Mouse (Mus musculus) embryonic stem cell, embryonic (primary cell): ENCODE measurements at regions not wholly inside any gene's neighbourhood (a gene's known extent, or its start where the extent isn't known, plus 50 kb on each side); places are given as distances from the start of the nearest gene placed in this dataset.

Experiments used
- CTCF ChIA-PET, 4 experiments: fragments of 300-600 bp in 2 of 4; fragments of 350-600 bp in 2 of 4; sonication (Branson Sonifier 250); formaldehyde crosslinking; loops; one replicate each; lab custom pipeline; 2022; ENCODE audit warnings: inconsistent platforms in 2 of 4; lab: Charles Lee
- POLR2A ChIA-PET, 4 experiments: fragments of 300-600 bp in 2 of 4; fragments of 350-600 bp in 2 of 4; sonication (Branson Sonifier 250); formaldehyde crosslinking; loops; one replicate each; lab custom pipeline; 2022; ENCODE audit warnings: antibody characterized with exemption in 4 of 4, inconsistent platforms in 1 of 4; lab: Charles Lee

DNA sequence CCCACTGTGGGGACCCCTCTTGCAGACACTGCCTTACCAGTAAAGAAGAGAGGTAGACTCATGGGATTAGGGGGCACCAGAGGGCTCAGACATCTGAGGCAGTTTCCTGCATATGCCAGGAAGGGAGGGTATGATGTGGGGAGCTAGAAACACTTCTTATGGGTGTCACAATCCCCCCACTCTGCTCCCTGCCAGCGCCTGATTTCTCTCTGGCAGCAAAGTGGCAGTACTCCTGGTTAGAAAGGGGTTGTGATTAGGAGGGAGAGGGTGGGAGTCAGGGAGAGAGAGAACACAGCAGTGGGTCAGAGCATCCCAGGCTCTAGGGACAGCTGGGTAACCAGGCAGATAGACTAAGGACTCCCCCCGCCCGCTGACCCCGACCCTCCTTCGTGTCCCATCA is 167.6 kb upstream of the Csf3r start:
- ChIA-PET CTCF (interaction anchor here in 1 of 4 experiments (0.6 kb wide), 1 partner anchor 90 kb away, joined by 6 read pairs; no protein-coding TSS in a partner anchor), POLR2A (interaction anchor here in 1 of 4 experiments (1.1 kb wide), 1 partner anchor 15 kb away, joined by 3 read pairs; no protein-coding TSS in a partner anchor)

DNA sequence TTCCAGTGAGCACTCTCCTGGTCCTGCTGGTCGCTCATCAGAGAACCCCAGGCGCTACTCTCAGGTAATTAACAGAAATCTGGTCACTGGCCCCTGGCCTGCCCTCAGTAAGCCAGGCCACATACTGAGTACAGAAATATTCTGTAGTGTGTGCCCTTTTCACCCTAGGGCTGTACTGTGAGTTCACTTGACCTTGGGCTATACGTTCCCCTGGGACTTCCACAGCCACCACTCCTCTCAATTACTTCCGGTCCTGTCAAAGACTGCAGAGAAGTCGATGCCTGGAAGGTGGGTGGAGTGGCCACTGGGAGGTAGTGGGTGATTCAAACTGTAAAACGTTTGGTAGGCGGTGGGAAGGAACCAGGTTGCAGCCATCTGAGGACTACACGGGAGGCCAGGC is 159.3 kb upstream of the Csf3r start:
- CTCF ChIA-PET, result interaction anchor here in 1 of 4 experiments (1.0 to 1.1 kb wide), 2 partner anchors 14 to 98 kb away, joined by 3 read pairs; no protein-coding TSS in a partner anchor
- POLR2A ChIA-PET, result interaction anchor here in 3 of 4 experiments (0.5 to 1.3 kb wide), 4 partner anchors 13 to 323 kb away, joined by 3 to 6 read pairs (median 4); no protein-coding TSS in a partner anchor

DNA sequence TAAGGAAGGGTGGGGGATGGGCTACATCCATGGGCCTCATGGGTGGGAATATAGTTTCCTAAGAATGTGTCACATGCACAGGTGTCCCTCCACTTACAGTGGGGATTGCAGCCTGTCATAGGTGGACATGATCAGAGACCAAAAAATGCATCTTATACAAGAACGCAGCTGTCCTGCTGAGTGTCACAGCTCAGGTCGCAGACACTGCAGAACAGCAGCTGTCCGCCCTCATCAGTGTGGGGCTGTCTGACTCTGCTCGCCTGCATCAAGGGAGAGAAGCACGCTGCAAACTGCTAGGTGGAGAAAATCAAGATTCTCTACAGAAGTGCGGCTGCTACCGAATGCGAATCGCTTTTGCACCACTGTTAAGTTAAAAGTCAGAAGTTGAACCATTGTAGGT is 158.6 kb upstream of the Csf3r start:
- ChIA-PET POLR2A (interaction anchor here in 3 of 4 experiments (0.5 to 0.6 kb wide), 3 partner anchors 12 to 323 kb away, joined by 3 to 5 read pairs (median 3); no protein-coding TSS in a partner anchor), CTCF (interaction anchor here in 2 of 4 experiments (0.9 to 1.2 kb wide), 4 partner anchors 15 to 97 kb away, joined by 3 read pairs; no protein-coding TSS in a partner anchor)

DNA sequence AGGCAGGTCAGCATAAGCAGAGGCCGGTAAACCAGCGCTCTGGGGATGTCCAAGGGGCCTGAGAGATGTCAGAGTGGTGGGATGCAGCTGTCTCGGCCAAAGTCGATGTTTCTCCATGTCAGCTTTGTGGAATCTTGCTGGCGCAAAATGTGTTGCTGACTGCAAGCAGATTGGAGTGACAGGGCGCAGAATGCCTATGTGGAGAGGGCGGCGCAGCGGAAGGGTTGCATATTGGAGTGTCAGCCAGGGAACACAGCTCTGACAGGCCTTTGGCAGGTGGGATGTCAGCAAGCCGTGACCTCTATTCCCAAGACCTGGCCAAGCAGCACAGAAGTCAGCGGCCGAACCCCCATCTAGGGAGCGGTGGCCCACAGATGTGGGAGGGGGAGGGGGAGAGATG is 153.1 kb upstream of the Csf3r start:
- ChIA-PET POLR2A (interaction anchor here in 1 of 4 experiments (0.6 kb wide), 1 partner anchor 53 kb away, joined by 3 read pairs; no protein-coding TSS in a partner anchor), CTCF (no interaction called here)

DNA sequence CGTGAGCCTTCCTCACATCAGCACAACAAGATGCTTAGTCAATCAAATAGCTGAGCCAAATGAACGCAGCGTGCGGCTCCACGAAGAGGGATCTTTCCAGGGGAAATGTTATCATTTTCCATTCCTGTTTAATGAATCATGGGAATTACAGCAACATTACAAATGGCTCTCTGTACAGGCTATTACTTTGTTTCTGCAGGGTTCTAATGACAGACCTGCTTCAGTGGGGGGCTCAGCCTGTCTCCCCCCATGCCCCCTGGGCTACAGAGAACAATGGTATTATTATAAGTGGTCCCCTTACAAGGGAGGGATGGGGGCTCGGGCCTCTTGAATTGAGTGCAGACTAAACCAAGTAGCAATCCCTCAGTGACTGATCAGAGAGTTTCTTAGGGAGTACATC is 144.3 kb upstream of the Csf3r start:
- CTCF ChIA-PET, result no interaction called here

DNA sequence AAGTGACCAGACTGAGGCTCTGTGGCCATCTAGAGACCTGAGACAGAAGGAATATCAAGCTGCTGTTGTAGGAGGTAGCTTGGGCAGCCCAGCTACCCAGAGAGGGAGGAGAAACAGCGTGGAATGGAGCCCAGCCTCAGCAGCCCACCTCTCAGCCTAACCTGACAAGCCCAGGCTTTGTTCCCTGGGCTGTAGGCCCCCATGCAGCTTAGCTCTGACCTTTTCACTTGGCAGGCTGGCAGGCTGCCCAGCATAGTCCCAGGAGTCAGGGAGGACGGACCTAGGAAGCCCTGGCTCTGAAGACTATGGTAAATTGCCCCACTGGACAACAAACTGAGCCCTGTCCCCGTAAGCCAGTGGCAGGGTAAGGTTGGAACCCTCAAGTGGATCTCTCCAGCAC is 141.8 kb upstream of the Csf3r start:
- ChIA-PET CTCF (no interaction called here), POLR2A (interaction anchor here in 1 of 4 experiments (0.6 kb wide), 1 partner anchor 540 kb away, joined by 3 read pairs; no protein-coding TSS in a partner anchor)

More for the DNA sequence above, 144.3 kb upstream of the Csf3r start:
- POLR2A ChIA-PET, result no interaction called here

DNA sequence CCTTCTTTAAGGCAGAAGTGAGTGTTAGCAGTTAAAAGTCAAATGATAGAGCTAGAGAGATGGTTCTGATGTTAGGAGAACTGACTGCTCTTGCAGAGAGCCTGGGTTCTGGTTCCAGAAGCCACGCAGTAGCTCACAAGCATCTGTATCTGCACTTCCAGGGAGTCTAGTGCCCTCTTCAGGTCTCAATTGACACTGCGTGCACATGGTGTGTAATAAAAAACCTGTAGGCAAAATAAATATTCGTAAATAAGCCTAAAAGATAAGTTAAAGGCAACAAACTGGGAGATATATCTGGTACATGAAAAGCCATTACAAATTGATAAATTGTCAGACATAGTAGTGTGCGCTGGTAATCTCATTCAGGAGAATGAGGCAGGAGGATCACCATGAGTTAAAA is 133.8 kb upstream of the Csf3r start:
- ChIA-PET CTCF (interaction anchor here (0.6 to 2.0 kb wide), 28 partner anchors 10 to 784 kb away, joined by 3 to 11 read pairs (median 4); no protein-coding TSS in a partner anchor), POLR2A (no interaction called here)

DNA sequence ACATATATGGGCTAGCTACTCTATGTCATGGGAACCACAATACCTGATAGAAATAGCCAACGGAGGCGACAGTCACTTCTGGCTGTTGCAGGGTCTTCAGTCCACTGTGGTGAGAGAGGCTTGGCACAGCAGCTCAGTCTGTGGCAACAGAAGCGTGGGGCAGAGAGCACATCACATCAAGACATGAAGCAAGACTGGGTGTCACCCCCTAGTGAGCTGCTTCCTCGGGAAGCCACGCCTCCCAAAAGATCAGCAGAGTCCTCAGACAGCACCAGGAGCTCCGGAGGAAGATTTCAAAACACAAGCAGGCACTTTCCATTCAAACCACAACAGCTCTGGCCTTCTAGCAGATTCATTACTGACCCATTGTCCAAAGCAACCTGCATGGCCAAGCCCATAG is 131.2 kb upstream of the Csf3r start:
- ChIA-PET POLR2A (interaction anchor here in 2 of 4 experiments (0.5 to 0.6 kb wide), 2 partner anchors 76 to 1304 kb away, joined by 3 to 4 read pairs; no protein-coding TSS in a partner anchor), CTCF (interaction anchor here (0.6 to 1.2 kb wide), 6 partner anchors 34 to 748 kb away, joined by 3 to 9 read pairs (median 3); no protein-coding TSS in a partner anchor)

DNA sequence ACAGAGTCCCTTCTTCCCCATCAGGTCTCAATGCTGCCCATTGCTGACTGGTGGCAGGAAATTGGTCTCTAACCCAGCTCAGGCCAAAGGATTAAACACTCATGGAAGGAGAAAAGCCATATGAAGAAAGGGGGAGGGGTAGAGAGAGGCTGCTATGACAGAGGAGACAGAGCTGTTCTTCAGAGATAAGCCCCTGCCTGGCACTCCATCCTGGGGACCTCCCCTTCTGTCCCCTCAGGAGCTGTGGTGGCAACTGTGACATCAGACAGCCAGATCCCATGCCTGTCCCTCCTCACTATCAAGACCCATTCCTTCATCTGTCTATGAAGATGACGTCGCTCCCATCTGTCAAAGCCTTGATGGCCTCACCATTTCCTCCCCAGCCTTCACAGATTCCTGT is 126.6 kb upstream of the Csf3r start:
- CTCF ChIA-PET, result interaction anchor here in 2 of 4 experiments (0.9 to 1.5 kb wide), 3 partner anchors 17 to 65 kb away, joined by 3 to 5 read pairs (median 3); no protein-coding TSS in a partner anchor
- POLR2A ChIA-PET, result interaction anchor here in 1 of 4 experiments (0.9 kb wide), 1 partner anchor 386 kb away, joined by 3 read pairs; no protein-coding TSS in a partner anchor

DNA sequence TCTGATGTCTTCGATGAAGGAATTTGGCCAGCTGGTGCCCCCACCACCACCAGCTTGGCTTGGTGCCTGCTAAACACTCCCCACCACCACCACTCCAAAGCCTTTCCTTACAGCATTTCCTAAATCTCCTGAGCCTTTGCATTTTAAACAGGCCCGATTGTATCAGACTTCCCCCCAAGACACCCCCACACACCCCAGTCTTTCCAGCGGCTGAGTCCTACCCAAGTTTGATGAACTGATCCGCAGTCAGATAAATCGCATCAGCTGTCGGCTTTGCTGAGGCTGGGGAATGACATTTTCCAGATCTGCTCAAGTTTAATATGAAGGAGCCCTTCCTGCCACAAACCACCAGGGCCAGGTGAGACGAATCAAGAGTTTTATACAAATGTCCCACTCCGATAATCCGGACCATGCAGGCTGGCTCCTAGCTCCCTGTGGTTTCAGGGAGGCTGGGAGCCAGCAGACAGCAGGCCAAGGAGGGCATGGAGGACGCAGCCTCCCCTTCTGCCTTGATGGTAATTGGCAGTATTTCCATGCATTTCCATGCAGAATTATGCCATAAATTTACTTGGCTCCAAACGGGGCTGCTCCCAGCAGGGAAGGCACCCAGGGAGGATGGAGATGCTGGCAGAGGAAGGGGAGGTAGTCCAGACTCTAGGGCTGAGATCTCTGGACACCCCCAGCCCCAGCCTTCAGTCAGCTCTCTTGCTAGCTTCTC is 125.6 kb upstream of the Csf3r start:
- CTCF ChIA-PET, result interaction anchor here in 2 of 4 experiments (0.6 to 0.7 kb wide), 2 partner anchors 19 to 92 kb away, joined by 3 to 5 read pairs; no protein-coding TSS in a partner anchor
- POLR2A ChIA-PET, result interaction anchor here in 2 of 4 experiments (0.6 to 1.0 kb wide), 3 partner anchors 13 to 387 kb away, joined by 3 read pairs; no protein-coding TSS in a partner anchor

DNA sequence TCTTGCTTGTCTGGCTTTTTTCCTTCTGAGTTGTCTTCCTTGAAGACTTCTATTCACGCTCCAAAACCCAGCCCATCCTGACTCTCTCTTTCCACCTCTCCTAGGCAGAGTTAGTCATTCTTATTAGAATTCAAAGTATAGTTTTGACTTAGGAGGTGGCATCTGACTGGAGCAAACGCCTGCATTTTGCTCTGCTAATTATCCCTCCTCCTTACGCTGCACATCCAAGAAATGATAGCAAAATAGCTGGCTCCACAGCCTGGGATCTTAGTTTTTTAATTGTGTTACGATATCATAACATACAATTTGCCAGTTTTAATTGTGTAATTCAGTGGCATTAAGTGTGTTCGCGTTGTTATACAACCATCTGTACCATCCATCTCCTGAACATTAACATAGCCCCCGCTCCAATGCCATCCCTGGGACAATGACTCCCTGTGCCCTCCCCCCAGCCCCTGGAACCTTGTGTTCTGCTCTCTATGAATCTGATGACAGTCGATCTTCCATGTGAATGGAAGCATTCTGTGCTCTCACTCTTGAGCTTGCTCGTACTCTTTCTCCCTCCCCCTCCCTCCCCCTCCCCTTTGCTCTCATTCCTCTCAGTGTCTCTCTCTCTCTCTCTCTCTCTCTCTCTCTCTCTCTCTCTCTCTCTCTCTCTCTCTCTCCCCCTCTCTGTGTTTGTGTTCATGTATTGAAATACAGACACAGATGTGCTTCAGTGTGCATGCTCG is 122.6 kb upstream of the Csf3r start:
- ChIA-PET CTCF (interaction anchor here in 3 of 4 experiments (0.6 to 1.7 kb wide), 5 partner anchors 11 to 61 kb away, joined by 3 to 5 read pairs (median 4); no protein-coding TSS in a partner anchor), POLR2A (interaction anchor here in 1 of 4 experiments (0.6 kb wide), 1 partner anchor 46 kb away, joined by 5 read pairs; no protein-coding TSS in a partner anchor)

DNA sequence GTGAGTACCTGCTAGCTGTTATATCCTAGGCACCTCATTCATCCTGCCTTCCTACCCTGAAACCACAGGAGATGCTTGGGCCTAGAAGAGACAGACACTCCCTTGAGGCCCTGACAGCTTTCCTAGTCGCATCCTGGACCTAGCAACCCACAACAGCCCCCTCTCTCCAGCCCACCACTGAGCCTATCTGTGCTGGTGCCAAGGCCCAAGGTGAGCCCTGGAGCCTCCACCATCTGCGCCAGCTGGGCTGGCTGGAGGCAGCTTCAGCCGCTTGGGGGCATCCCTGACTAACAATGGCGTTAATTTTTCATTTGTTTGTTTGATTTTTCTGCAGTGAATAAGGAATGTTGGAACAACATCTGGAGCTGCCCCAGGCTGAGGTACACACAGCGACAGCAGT is 118.1 kb upstream of the Csf3r start:
- ChIA-PET POLR2A (no interaction called here), CTCF (interaction anchor here in 2 of 4 experiments (0.6 to 1.5 kb wide), 3 partner anchors 9 to 24 kb away, joined by 4 to 5 read pairs (median 5); no protein-coding TSS in a partner anchor)

DNA sequence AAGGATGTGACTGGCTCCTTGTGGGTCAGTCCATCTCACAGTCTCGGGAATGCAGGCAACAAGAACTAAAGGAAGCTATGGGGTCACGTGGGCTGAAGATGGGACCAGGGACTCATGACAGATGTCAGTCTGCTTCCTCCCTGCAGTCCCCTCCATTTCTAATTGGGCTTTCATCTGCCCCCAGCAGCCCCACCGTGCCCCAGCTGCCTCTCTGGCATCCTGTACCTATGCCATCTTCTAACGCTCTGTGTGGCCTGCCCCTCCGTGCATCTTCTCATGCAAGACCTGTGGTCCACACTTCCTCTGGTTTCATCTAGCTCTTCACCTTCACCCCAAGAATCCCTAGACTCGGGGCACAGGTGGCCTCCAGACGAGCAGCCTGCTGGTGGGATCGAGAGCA is 115.4 kb upstream of the Csf3r start:
- POLR2A ChIA-PET, result interaction anchor here in 2 of 4 experiments (0.5 to 1.0 kb wide), 4 partner anchors 26 to 489 kb away, joined by 3 to 4 read pairs (median 4); no protein-coding TSS in a partner anchor
- CTCF ChIA-PET, result interaction anchor here in 1 of 4 experiments (0.7 to 1.5 kb wide), 2 partner anchors 18 to 30 kb away, joined by 3 to 4 read pairs; no protein-coding TSS in a partner anchor

DNA sequence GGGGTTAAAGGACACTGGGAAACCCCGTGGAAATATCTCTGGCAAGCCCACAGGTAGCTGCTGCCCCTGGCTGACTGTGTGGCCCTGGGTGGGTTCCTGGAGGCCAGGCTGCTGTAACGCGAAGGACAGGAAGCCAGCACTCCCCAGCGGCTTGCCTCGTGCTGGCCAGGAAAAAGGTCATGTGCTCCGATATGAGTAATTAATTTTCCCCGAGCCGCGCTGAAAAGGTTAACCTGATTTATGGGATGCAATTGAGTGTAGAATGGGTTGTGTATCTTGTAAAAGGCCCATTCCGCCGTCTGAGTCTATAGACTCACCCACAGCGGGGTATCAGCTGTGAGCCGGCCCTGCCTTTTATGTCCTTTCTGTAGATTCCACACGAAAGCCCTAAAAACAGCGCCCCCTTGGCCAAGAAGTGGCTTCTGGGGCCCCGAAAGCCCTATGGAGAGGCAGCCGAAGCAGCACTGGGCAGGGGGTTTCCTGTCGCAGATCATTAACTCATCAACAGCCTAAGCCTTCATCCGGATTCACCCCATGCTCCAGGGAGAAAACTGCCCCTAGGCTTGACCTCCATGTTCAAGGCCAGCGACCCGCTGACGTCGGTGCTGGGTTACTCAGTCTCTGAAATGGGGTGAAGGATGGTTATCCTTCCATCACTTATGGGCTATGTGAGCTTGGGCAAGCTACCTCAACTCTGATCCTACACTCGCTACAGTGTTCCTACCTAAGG is 112.6 kb upstream of the Csf3r start:
- ChIA-PET POLR2A (interaction anchor here in 2 of 4 experiments (0.5 to 1.5 kb wide), 5 partner anchors 11 to 93 kb away, joined by 3 read pairs; no protein-coding TSS in a partner anchor), CTCF (interaction anchor here (0.5 to 4.2 kb wide), 30 partner anchors 8 to 1597 kb away, joined by 3 to 17 read pairs (median 3); no protein-coding TSS in a partner anchor)

DNA sequence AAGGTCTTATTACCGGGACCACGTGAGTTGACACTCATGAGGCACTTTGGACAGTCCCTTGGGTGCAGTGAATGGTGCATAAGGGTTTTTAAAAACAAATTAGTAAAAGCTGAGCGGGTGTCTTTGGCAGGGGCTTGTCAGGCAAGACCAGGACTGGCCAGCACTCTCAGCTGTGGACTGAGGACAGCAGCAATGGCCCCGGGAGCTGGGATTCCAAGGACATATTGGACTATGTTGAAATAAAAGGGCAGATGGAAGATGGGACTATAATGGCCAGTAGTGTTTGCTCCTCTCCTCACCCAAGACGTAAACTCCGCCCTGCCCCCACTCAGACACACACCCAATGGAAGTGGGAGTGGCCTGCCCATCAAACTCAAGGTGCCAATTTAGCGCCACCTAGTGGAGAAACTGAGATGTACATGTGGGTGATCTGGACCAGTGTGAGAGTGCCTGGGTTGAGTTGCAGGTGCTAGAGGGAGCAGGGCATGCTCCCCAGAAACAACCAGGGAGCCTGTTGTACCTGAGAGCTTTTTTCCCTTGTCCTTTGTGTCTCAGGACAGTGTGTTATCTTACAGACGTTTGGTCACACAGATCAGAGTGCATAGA is 111.8 kb upstream of the Csf3r start:
- ChIA-PET POLR2A (interaction anchor here in 1 of 4 experiments (0.6 to 1.5 kb wide), 3 partner anchors 12 to 381 kb away, joined by 3 read pairs; no protein-coding TSS in a partner anchor), CTCF (interaction anchor here (0.5 to 4.2 kb wide), 30 partner anchors 10 to 1598 kb away, joined by 3 to 17 read pairs (median 4); no protein-coding TSS in a partner anchor)

DNA sequence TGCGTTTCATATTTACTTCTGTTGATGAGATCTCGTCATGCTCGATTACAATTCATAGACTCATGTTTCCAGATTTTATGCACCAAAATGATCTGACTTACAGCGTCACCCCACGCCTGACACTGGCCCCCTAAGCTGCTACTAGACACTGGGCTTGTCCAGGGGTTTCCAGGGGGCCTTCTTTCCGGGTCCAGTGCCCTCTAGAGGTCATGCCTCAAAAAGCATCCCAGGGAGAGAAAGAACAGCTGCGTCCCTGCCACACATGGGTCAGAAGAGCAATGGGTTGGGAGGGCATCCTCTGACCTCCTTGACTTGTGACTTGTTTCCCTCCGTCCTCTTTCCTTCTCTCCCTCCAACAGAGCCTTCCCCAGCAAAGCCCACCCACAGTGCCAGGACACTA is 109.2 kb upstream of the Csf3r start:
- CTCF ChIA-PET, result interaction anchor here (0.6 to 4.2 kb wide), 48 partner anchors 9 to 972 kb away, joined by 3 to 17 read pairs (median 4); no protein-coding TSS in a partner anchor
- POLR2A ChIA-PET, result no interaction called here
